Mouse (Mus musculus) ovary, adult 10 weeks (tissue): ENCODE results near the gene 4930595M18Rik. TPM values are rescaled to one million over a fixed set of nuclear protein-coding genes. Genes with fewer than 3 reads are reported as not detected.

ENCODE experiments used
- polyA plus RNA-seq: library from polyadenylated mRNA; stranded (reverse); fragments of 350-450 nt; fragmentation: Illumina TruSeq; extraction: RNeasy Lipid Tissue Mini Kit (QIAGEN cat#74804); gene quantifications from one replicate; pipeline ENCODE4 v1.2.3, GENCODE M21; 2014

The 4930595M18Rik gene
- polyA plus RNA-seq, result not detected

GRCm38 (mm10) chrX:81458021-81458420 is at the start of gene 4930595M18Rik:
4930595M18Rik (minus strand) TSS chrX:81458121.

